Mouse (Mus musculus): Measurements from ENCODE around the gene Sppl2b. TPM values are rescaled to one million over a fixed set of nuclear protein-coding genes. Genes with fewer than 3 reads are reported as not detected.

Gene Sppl2b
- polyA plus RNA-seq, 1 experiment = 173 TPM

DNA sequence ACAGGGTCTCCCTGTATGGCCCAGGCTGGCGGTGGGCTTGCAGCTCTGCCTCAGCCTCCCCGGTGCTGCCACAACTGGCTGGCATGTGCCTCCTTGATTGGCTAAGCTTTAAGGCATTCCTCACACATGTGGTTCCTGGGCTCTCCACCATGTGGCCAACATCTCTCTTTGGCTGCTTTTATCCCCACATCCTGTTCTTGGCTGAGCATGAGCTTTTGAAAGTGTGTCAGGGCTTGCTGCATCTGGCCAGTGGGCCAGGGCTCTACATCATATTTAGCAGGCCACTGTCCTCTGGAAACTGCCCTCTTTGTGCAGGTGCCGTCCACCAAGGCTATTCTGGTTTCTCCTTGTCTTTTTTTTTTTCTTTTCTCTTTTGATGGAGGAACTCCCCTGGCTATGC lies 1.2 kb downstream of the Sppl2b start:
- Histone ChIP-seq H3K27ac (ENCODE audit: control insufficient read depth, insufficient read depth, low read depth, low read length) (no peak overlapping the region), H3K4me1 (ENCODE audit: control insufficient read depth, insufficient read depth, low read length) (peaks cover 2% of the 10 kb centered on the region), H3K4me3 (ENCODE audit: control insufficient read depth, low read depth, low read length) (peak overlapping the region; percentile 81), H3K27me3 (ENCODE audit: control insufficient read depth, insufficient read depth, low read length) (no peaks in the 10 kb centered on the region), H3K36me3 (ENCODE audit: control insufficient read depth, insufficient read depth, low read length) (no peaks in the 10 kb centered on the region; the same call in none of the 2 replicates)
- TF ChIP-seq CTCF (IDR thresholded peaks at IDR 0.05; ENCODE audit: control insufficient read depth, insufficient read depth, insufficient replicate concordance, low read depth, low read length) (no peak), POLR2A (IDR thresholded peaks at IDR 0.05; ENCODE audit: control insufficient read depth, low read depth, low read length) (no peak)

DNA sequence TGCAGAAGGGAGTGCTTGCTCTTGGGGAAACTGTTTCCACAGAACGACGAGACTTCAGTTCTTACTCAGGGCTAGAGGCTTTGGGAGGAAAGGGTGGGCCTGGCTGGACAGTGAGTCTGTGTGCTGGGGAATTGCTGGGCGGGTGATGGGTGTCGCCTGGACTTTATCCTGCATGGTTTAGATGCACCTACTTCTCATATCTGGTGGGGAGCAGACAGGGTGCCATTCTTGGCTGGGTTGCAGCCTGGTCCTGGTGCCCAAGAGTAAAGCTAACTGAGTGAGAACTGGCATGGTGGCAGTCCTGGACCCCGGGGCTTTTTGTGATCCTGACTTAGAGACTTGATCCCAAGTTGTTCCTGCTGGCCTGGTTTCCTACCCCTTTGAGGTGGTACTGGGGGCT lies 1.8 kb downstream of the Sppl2b start:
- peaks cover 2% of the 10 kb centered on the region for H3K4me1 ChIP-seq (ENCODE audit: control insufficient read depth, insufficient read depth, low read length)
- peak overlapping the region; percentile 26 for H3K4me3 ChIP-seq (ENCODE audit: control insufficient read depth, low read depth, low read length)

DNA sequence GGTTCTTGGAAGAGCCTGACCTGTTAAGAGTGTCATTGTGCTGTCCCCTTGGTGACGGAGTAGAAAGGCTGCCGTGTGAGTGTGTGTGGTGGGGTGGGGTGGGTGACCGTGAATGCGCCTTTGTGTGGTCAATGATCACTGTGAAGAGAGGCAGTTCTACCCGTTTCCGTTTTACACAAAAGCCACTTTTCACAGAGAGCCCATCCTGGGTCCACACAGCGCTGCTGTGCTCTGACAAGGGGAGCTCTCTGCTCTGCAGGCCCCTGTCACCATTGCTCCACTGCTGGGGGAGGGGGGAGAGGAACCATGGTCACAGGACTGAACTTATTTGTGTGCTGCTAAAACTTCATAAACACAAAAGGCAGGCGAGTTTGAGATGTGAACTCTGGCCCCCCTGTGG lies 2.3 kb downstream of the Sppl2b start:
- Histone ChIP-seq H3K4me1 (ENCODE audit: control insufficient read depth, insufficient read depth, low read length) (peaks cover 2% of the 10 kb centered on the region), H3K27ac (ENCODE audit: control insufficient read depth, insufficient read depth, low read depth, low read length) (no peak overlapping the region), H3K36me3 (ENCODE audit: control insufficient read depth, insufficient read depth, low read length) (no peaks in the 10 kb centered on the region; the same call in none of the 2 replicates), H3K4me3 (ENCODE audit: control insufficient read depth, low read depth, low read length) (no peak overlapping the region), H3K27me3 (ENCODE audit: control insufficient read depth, insufficient read depth, low read length) (no peaks in the 10 kb centered on the region)
- TF ChIP-seq POLR2A (IDR thresholded peaks at IDR 0.05; ENCODE audit: control insufficient read depth, low read depth, low read length) (no peak), CTCF (IDR thresholded peaks at IDR 0.05; ENCODE audit: control insufficient read depth, insufficient read depth, insufficient replicate concordance, low read depth, low read length) (no peak)

More for the DNA sequence above, 1.8 kb downstream of the Sppl2b start:
- Histone ChIP-seq H3K36me3 (ENCODE audit: control insufficient read depth, insufficient read depth, low read length) (no peaks in the 10 kb centered on the region; the same call in none of the 2 replicates), H3K27ac (ENCODE audit: control insufficient read depth, insufficient read depth, low read depth, low read length) (no peak overlapping the region), H3K27me3 (ENCODE audit: control insufficient read depth, insufficient read depth, low read length) (no peaks in the 10 kb centered on the region)
- no peak for TF ChIP-seq CTCF (IDR thresholded peaks at IDR 0.05; ENCODE audit: control insufficient read depth, insufficient read depth, insufficient replicate concordance, low read depth, low read length)
- TF ChIP-seq POLR2A (IDR thresholded peaks at IDR 0.05; ENCODE audit: control insufficient read depth, low read depth, low read length) = no peak

DNA sequence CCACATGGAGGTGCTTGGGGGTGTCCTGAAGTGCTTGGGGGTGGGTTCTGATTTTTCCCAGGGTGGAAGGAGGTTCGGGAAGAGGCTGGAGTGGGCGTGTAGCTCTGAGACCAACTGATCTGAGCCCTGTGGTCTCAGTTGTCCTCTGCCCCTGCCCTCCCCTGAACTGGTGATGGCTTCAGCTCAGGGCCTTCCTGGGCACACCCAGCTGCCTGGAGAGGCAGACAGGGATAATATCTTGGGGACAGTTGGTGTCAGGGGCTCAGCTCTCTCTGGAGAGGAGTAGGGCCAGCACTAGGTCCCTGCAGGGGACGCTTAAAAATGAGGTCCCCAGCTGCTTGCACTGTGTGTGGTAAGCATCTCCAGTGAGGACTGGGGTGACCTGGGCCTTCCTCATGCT lies 2.8 kb downstream of the Sppl2b start:
- H3K36me3 ChIP-seq (ENCODE audit: control insufficient read depth, insufficient read depth, low read length) = no peaks in the 10 kb centered on the region; the same call in none of the 2 replicates
- no peak overlapping the region for H3K27ac ChIP-seq (ENCODE audit: control insufficient read depth, insufficient read depth, low read depth, low read length)
- no peak overlapping the region for H3K4me3 ChIP-seq (ENCODE audit: control insufficient read depth, low read depth, low read length)
- TF ChIP-seq CTCF (IDR thresholded peaks at IDR 0.05; ENCODE audit: control insufficient read depth, insufficient read depth, insufficient replicate concordance, low read depth, low read length) (no peak), POLR2A (IDR thresholded peaks at IDR 0.05; ENCODE audit: control insufficient read depth, low read depth, low read length) (no peak)
- peaks cover 2% of the 10 kb centered on the region for H3K4me1 ChIP-seq (ENCODE audit: control insufficient read depth, insufficient read depth, low read length)
- H3K27me3 ChIP-seq (ENCODE audit: control insufficient read depth, insufficient read depth, low read length) = no peaks in the 10 kb centered on the region

DNA sequence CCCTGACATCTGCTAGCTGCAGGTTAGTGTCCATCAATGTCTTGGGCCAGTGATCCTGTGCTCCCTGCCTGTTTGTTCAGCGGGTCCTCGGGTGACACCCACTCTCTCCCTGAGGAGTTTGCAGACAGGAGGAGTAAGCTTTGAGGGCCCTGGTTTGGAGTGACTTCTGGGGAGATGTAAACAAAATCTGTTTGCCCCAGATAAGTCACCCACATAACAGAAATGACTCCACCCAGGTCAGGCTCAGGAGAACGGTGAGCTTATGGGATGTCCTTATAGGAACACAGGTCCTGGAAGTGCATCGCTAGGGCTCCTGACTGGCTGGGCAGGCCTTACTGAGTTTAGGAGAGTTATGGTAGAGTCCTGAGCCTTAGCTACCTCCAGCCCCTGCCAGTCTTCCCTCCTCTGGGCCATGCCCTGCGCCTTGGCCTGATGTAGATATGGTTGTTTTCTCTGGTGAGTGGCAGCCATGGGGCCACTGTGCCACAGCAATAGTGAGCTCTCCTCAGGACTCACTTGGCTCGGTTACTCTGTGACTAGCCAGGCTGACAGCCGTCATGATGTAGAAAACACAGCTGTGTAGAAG lies 3.4 kb downstream of the Sppl2b start:
- peaks cover 2% of the 10 kb centered on the region for H3K4me1 ChIP-seq (ENCODE audit: control insufficient read depth, insufficient read depth, low read length)
- no peak overlapping the region for H3K27ac ChIP-seq (ENCODE audit: control insufficient read depth, insufficient read depth, low read depth, low read length)
- no peaks in the 10 kb centered on the region; the same call in 1 of the 2 replicates for H3K36me3 ChIP-seq (ENCODE audit: control insufficient read depth, insufficient read depth, low read length)
- TF ChIP-seq CTCF (IDR thresholded peaks at IDR 0.05; ENCODE audit: control insufficient read depth, insufficient read depth, insufficient replicate concordance, low read depth, low read length) (no peak), POLR2A (IDR thresholded peaks at IDR 0.05; ENCODE audit: control insufficient read depth, low read depth, low read length) (no peak)
- no peak overlapping the region for H3K4me3 ChIP-seq (ENCODE audit: control insufficient read depth, low read depth, low read length)
- no peaks in the 10 kb centered on the region for H3K27me3 ChIP-seq (ENCODE audit: control insufficient read depth, insufficient read depth, low read length)

DNA sequence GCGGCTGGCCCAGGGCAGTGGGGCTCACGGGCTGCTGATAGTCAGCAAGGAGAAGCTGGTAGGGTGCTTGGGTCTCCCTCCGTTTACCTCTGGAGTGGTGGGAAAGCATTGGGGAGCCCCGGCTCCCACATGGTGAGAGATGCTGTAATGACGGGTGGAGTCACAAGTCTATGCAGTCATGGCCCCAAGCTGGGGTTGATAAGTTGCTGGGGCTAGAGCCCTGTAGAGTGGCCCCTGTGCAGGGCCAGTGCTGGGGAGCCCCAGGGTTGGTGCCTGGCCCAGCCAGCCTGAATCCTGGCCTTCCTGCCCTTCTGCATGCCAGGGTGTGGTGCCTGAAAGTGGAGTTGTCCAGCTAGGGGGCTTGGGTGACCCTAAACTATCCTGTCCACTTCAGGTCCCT lies 7.2 kb downstream of the Sppl2b start:
- no peaks in the 10 kb centered on the region; the same call in 1 of the 2 replicates for H3K36me3 ChIP-seq (ENCODE audit: control insufficient read depth, insufficient read depth, low read length)
- TF ChIP-seq POLR2A (IDR thresholded peaks at IDR 0.05; ENCODE audit: control insufficient read depth, low read depth, low read length) (no peak), CTCF (IDR thresholded peaks at IDR 0.05; ENCODE audit: control insufficient read depth, insufficient read depth, insufficient replicate concordance, low read depth, low read length) (no peak)
- H3K27ac ChIP-seq (ENCODE audit: control insufficient read depth, insufficient read depth, low read depth, low read length) = no peak overlapping the region
- H3K4me3 ChIP-seq (ENCODE audit: control insufficient read depth, low read depth, low read length) = no peak overlapping the region
- H3K4me1 ChIP-seq (ENCODE audit: control insufficient read depth, insufficient read depth, low read length) = no peaks in the 10 kb centered on the region; the same call in 1 of the 2 replicates
- no peaks in the 10 kb centered on the region for H3K27me3 ChIP-seq (ENCODE audit: control insufficient read depth, insufficient read depth, low read length)

DNA sequence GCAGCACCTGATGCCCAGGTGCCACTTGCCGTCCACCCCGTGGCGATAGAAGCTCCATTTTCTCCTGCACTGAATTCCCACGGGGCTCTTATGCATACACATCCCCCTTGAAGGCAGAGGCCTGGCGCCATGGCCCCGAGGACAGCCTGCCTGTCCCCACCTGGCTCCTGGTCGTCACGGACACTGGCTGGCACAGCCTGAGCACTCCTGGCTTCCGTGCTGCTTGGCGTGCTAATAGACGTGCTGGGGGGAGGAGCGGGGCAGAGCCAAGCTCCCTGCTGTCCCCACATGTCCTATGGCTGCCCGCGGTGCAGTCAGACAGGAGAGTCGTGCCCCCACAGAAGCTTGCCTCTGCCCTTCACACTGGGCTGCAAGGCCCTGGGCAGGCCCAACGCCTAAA lies 9.4 kb downstream of the Sppl2b start:
- Histone ChIP-seq H3K4me3 (ENCODE audit: control insufficient read depth, low read depth, low read length) (no peak overlapping the region), H3K4me1 (ENCODE audit: control insufficient read depth, insufficient read depth, low read length) (no peaks in the 10 kb centered on the region), H3K27ac (ENCODE audit: control insufficient read depth, insufficient read depth, low read depth, low read length) (no peak overlapping the region), H3K36me3 (ENCODE audit: control insufficient read depth, insufficient read depth, low read length) (no peaks in the 10 kb centered on the region; the same call in 1 of the 2 replicates), H3K27me3 (ENCODE audit: control insufficient read depth, insufficient read depth, low read length) (no peaks in the 10 kb centered on the region)
- TF ChIP-seq CTCF (IDR thresholded peaks at IDR 0.05; ENCODE audit: control insufficient read depth, insufficient read depth, insufficient replicate concordance, low read depth, low read length) (no peak), POLR2A (IDR thresholded peaks at IDR 0.05; ENCODE audit: control insufficient read depth, low read depth, low read length) (no peak)
